Mouse (Mus musculus) stomach, embryonic 16.5 days (tissue): Measurements from ENCODE around the gene Cpn1. TPM values are rescaled to one million over a fixed set of nuclear protein-coding genes. Genes with fewer than 3 reads are reported as not detected.
"Not testable (repeated sequence)": the region's sequence is repeated elsewhere in the genome, so short reads cannot be mapped to it uniquely, and the experiment has no call there.

ENCODE experiments used
- ATAC-seq: fragments of 200-750 bp; cut with Nextera tagmentation; 2 replicates; pipeline ENCODE4 v1.8.0; 2017; ENCODE audit warnings: moderate number of reproducible peaks, moderate TSS enrichment; ENCODE audit not compliant: insufficient read depth, low FRiP score
- H3K27ac ChIP-seq: fragments of 300-500 bp; sonication (generic); 2 replicates; pipeline ENCODE4 v1.5.1; 2014; ENCODE audit warnings: low read length
- H3K27me3 ChIP-seq: fragments of 300-500 bp; sonication (generic); 2 replicates; pipeline ENCODE4 v1.6.1; 2014; ENCODE audit warnings: low read length, control low read depth, mixed read lengths; ENCODE audit not compliant: control insufficient read depth, insufficient read depth
- H3K36me3 ChIP-seq: fragments of 300-500 bp; sonication (generic); 2 replicates; pipeline ENCODE4 v1.6.1; 2014; ENCODE audit warnings: low read length; ENCODE audit not compliant: control insufficient read depth, insufficient read depth
- H3K4me1 ChIP-seq: fragments of 300-500 bp; sonication (generic); 2 replicates; pipeline ENCODE4 v1.6.1; 2014; ENCODE audit warnings: low read length, control low read depth, mixed read lengths; ENCODE audit not compliant: control insufficient read depth, insufficient read depth
- H3K4me2 ChIP-seq: fragments of 300-500 bp; sonication (generic); 2 replicates; pipeline ENCODE4 v1.6.1; 2014; ENCODE audit warnings: low read depth, low read length, mixed read lengths
- H3K4me3 ChIP-seq: fragments of 300-500 bp; sonication (generic); replicated peaks from 2 replicates; pipeline ENCODE4 v1.5.1; 2014; ENCODE audit warnings: mild to moderate bottlenecking, low read length
- H3K9ac ChIP-seq: fragments of 300-500 bp; sonication (generic); 2 replicates; pipeline ENCODE4 v1.6.1; 2014; ENCODE audit warnings: low read length
- H3K9me3 ChIP-seq: fragments of 300-500 bp; sonication (generic); replicated peaks from 2 replicates; pipeline ENCODE4 v1.6.1; 2016; ENCODE audit warnings: low read length, control low read depth; ENCODE audit not compliant: control insufficient read depth
- WGBS: fragments of 180-500 bp; shearing (Covaris S2); extraction: QIAGEN DNeasy Blood & Tissue Kit; methylation state at CpG from one replicate; pipeline ENCODE4 v1.1.7; 2014; 5-methylcytosine and 5-hydroxymethylcytosine counted together
- polyA plus RNA-seq: library from polyadenylated mRNA; unstranded; fragments of >200 nt; fragmentation: Nextera tagmentation; extraction: Ambion mirVana; gene quantifications from 2 replicates; pipeline ENCODE4 v1.2.1, GENCODE M21; 2015

Cpn1 gene
- polyA plus RNA-seq, 1 experiment from 2014 or later = 56.6 TPM

GRCm38 (mm10) chr19:43959162-43959561 lies 27.2 kb downstream of the Cpn1 start:
- H3K36me3 ChIP-seq = no peaks in the 10 kb centered on the region
- H3K4me2 ChIP-seq = no peak overlapping the region
- 27% methylated on average over 2 of the region's 2 CpGs for WGBS
- no peak; the same call in 1 of the 2 replicates for ATAC-seq
- no peak overlapping the region for H3K9ac ChIP-seq
- H3K27me3 ChIP-seq = no peaks in the 10 kb centered on the region
- no peaks in the 10 kb centered on the region for H3K4me1 ChIP-seq
- H3K9me3 ChIP-seq = 0 out of 2 replicates have a peak, but pooled peaks cover 3% of the 10 kb centered on the region
- H3K4me3 ChIP-seq = no peak overlapping the region
- no peak overlapping the region for H3K27ac ChIP-seq

- no peaks in the 10 kb centered on the region for H3K36me3 ChIP-seq
- no peaks in the 10 kb centered on the region for H3K4me1 ChIP-seq
- no peak overlapping the region for H3K4me3 ChIP-seq
- H3K27me3 ChIP-seq = no peaks in the 10 kb centered on the region
- 83% methylated on average over 4 of the region's 4 CpGs for WGBS
- no peak overlapping the region for H3K27ac ChIP-seq
- 0 out of 2 replicates have a peak, but pooled peaks cover 3% of the 10 kb centered on the region for H3K9me3 ChIP-seq
- ATAC-seq = no peak
- H3K9ac ChIP-seq = no peak overlapping the region
- H3K4me2 ChIP-seq = no peak overlapping the region
Measured at GRCm38 (mm10) chr19:43957881-43958280, 28.5 kb downstream of the Cpn1 start.

- ATAC-seq = no peak
- Histone ChIP-seq H3K27ac (no peak overlapping the region), H3K36me3 (no peaks in the 10 kb centered on the region), H3K9me3 (0 out of 2 replicates have a peak, but pooled peaks cover 3% of the 10 kb centered on the region), H3K4me3 (no peak overlapping the region), H3K4me2 (no peak overlapping the region), H3K9ac (no peak overlapping the region), H3K4me1 (no peaks in the 10 kb centered on the region), H3K27me3 (no peaks in the 10 kb centered on the region)
- WGBS = 27% methylated on average over 4 of the region's 4 CpGs
Measured at GRCm38 (mm10) chr19:43957402-43957801, 29.0 kb downstream of the Cpn1 start.

GRCm38 (mm10) chr19:43955266-43955665 lies 31.1 kb downstream of the Cpn1 start:
- no peaks in the 10 kb centered on the region for H3K4me1 ChIP-seq
- H3K9ac ChIP-seq = no peak overlapping the region
- no peak overlapping the region for H3K27ac ChIP-seq
- H3K4me3 ChIP-seq = no peak overlapping the region
- H3K9me3 ChIP-seq = no peaks in the 10 kb centered on the region
- no peaks in the 10 kb centered on the region for H3K27me3 ChIP-seq
- H3K36me3 ChIP-seq = no peaks in the 10 kb centered on the region
- H3K4me2 ChIP-seq = no peak overlapping the region
- WGBS = 75% methylated on average over 5 of the region's 5 CpGs
- no peak for ATAC-seq

DNA sequence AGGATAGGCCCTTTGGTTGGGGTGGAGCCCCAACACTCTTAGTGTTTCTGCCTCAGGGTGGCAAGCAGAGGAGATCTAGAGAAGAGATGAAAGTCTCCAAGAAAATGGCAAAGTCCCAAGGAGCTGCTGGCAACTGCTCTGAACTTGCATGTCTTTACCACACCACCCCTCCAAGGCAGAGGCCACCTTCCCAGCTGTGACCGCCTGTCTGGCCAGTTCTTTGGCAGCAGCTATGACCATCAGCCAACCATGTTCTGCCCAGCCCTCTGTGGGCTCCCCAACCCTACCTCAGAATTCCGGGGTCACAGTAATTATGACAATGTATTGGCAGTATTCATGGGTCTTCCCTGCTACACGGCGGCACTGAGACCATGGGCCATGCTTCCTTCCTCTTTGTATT lies 31.5 kb downstream of the Cpn1 start:
- no peaks in the 10 kb centered on the region for H3K4me1 ChIP-seq
- WGBS = 83% methylated on average over 4 of the region's 4 CpGs
- H3K9me3 ChIP-seq = no peaks in the 10 kb centered on the region
- no peaks in the 10 kb centered on the region for H3K36me3 ChIP-seq
- H3K27ac ChIP-seq = no peak overlapping the region
- H3K4me3 ChIP-seq = no peak overlapping the region
- H3K9ac ChIP-seq = no peak overlapping the region
- ATAC-seq = no peak
- no peak overlapping the region for H3K4me2 ChIP-seq
- no peaks in the 10 kb centered on the region for H3K27me3 ChIP-seq

DNA sequence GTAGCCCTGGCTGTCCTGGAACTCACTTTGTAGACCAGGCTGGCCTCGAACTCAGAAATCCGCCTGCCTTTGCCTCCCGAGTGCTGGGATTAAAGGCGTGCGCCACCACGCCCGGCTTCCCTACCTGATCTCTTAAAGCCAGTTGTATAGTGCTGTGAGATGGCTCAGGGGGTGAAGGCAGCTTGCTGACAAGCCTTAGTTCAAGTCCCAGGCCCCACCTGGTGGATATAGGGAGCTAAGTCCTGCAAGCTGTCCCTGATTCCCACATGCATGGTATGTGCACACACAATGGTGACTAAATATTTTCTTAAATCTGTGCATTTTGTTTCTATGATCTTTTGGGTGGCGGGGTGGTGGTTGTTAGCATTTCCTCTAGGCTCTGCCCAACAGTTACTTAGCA lies 33.4 kb downstream of the Cpn1 start:
- 80% methylated on average over 7 of the region's 8 CpGs for WGBS
- not testable (repeated sequence) for H3K27ac ChIP-seq, H3K27me3 ChIP-seq, H3K9me3 ChIP-seq, H3K9ac ChIP-seq, H3K4me1 ChIP-seq, H3K36me3 ChIP-seq, H3K4me2 ChIP-seq, H3K4me3 ChIP-seq, ATAC-seq

GRCm38 (mm10) chr19:43949111-43949810 lies 37.1 kb downstream of the Cpn1 start:
- Histone ChIP-seq H3K4me3 (no peak overlapping the region), H3K9me3 (no peaks in the 10 kb centered on the region), H3K36me3 (no peaks in the 10 kb centered on the region), H3K4me2 (peak overlapping the region; percentile 35; the same call in 1 of the 2 replicates), H3K27me3 (no peaks in the 10 kb centered on the region), H3K27ac (no peak overlapping the region), H3K4me1 (no peaks in the 10 kb centered on the region), H3K9ac (no peak overlapping the region)
- ATAC-seq = peak; percentile 76; the same call in 1 of the 2 replicates
- WGBS = 7% methylated on average over 12 of the region's 12 CpGs

- 89% methylated on average over 8 of the region's 8 CpGs for WGBS
- H3K27ac ChIP-seq = no peak overlapping the region
- no peak overlapping the region for H3K4me2 ChIP-seq
- no peaks in the 10 kb centered on the region for H3K4me1 ChIP-seq
- ATAC-seq = no peak
- no peaks in the 10 kb centered on the region for H3K9me3 ChIP-seq
- H3K27me3 ChIP-seq = no peaks in the 10 kb centered on the region
- no peaks in the 10 kb centered on the region for H3K36me3 ChIP-seq
- no peak overlapping the region for H3K4me3 ChIP-seq
- H3K9ac ChIP-seq = no peak overlapping the region
Measured at GRCm38 (mm10) chr19:43944566-43944965, 41.8 kb downstream of the Cpn1 start.

GRCm38 (mm10) chr19:43943076-43943475 lies 43.3 kb downstream of the Cpn1 start:
- Histone ChIP-seq H3K36me3 (no peaks in the 10 kb centered on the region), H3K27ac (no peak overlapping the region), H3K9ac (no peak overlapping the region), H3K9me3 (no peaks in the 10 kb centered on the region), H3K4me1 (peaks cover 12% of the 10 kb centered on the region), H3K4me2 (no peak overlapping the region), H3K27me3 (no peaks in the 10 kb centered on the region), H3K4me3 (no peak overlapping the region)
- no peak for ATAC-seq
- 69% methylated on average over 16 of the region's 16 CpGs for WGBS
